Mouse (Mus musculus): ENCODE data around the gene Nuak2. TPM values are rescaled to one million over a fixed set of nuclear protein-coding genes. Genes with fewer than 3 reads are reported as not detected.

Nuak2 gene
- polyA plus RNA-seq, 1 experiment: 55.4 TPM

DNA sequence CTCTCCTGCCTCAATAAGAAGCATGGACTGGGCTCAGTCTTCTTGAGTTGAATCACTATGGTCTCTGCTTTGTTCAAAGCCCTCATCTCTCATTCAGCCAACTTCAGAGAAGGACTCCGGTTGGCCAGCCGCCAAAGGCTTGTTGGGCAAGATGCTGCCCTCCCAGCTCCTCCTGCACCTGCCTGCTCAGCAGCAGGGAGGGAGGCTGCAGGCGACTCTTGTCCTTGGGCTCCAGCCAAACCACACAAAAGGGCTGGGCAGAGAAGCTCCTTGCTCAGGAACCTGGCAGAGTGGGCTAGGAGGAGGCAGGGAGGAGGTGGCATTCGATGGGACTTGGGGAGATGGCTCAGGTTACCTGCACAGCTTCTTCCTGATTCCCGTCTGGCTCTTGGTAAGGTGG lies 3.3 kb downstream of the Nuak2 start:
- WGBS: 24% methylated on average over 5 of the region's 5 CpGs
- peak; percentile 95 for DNase-seq (ENCODE audit: low read depth, low spot score)

DNA sequence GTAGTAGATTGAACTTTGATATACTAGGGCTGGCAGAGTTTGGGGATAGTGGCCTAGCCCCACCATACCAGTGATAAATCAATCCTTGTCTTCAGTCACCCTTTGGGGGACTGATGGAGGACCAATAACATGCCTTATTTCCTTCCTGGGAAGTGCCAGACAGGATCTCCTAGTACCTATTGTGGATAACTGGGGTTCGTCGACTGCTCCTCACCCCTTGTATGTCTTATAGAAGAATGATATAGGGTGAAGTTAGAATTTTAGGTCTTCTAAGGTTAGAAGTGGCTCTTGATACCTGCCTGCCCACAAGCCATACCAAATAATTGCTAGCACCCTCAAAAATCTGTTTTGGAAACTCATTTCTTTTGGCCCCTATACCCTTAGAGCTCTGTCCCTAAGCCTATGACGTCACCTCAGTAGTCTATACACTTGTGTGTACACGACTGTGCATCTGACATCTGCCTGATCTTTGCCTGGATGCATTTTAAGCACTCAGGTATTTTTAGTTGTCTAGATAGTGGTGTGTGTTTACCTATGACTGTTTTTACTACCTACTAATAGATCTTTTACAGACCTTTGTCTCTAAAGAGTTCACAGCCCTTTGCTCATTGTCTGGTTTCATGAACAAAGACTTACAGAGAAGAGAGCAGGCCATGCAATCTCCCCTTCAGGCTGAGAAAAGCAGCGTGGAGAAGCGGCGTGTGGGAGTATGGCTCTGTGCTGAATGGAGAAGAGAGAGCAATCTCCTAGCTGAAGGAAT lies 6.1 kb downstream of the Nuak2 start:
- no peak for DNase-seq (ENCODE audit: low read depth, low spot score)
- WGBS: 59% methylated on average over 7 of the region's 7 CpGs

DNA sequence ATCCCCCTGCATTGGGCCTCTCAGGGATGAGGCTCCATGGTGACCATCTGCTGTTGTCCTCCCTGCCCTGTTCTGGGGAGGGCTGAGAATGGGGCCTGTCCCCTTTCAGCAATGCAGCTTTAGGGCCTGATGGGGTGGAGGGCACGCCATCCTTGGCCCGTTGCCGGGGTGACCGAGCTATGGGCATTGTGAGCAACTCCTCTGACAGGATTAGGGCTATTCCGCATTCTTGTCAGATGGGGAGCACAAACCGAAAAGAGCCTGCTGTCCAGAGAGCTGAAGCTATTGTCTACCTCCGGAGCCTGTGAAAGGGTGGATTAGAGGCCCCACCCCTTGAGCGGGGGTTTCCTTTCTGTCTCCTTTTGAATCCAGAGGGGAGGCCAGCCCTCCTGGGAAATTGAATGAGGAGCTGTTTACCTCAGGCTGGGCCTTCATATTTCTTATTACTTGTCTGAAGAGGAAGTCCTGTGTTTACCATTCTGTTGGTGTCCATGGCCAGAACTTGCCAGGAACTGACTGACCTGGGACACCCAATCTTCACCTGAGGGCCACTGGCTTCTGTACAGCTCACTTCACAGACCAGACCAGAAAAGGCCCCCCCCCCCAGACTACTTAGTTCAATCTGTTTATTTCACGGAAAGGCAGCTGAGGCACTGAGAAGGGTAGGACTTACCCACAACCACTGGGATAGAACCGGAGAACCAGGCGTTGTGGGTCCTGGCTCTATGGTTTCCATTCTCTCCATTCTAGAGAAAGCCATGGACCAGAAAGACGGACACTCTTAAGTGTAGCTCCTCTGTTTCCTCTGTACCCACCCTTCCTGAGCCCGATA lies 7.0 kb downstream of the Nuak2 start:
- DNase-seq (ENCODE audit: low read depth, low spot score): no peak

DNA sequence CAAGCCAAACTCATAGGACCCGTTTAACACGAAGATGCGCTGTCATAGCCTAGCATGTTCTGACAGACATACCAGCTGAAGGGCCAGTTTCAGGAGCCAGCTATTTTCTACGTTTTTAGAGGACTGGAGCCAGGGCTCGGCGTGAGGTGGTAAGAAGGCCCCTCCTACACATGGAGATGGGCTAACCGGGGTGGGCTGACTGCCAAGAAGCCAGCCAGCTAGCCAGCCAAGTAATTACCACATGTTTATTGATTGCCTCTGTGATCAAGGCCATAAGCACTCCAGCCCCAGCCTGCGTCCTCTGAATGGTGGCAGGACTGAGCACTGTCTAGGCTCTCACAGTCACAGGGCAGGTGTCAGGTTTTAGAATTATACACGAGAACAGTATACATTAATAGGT lies 10.9 kb downstream of the Nuak2 start:
- no peak for DNase-seq (ENCODE audit: low read depth, low spot score)

More for the DNA sequence above, 7.0 kb downstream of the Nuak2 start:
- 55% methylated on average over 13 of the region's 13 CpGs for WGBS

DNA sequence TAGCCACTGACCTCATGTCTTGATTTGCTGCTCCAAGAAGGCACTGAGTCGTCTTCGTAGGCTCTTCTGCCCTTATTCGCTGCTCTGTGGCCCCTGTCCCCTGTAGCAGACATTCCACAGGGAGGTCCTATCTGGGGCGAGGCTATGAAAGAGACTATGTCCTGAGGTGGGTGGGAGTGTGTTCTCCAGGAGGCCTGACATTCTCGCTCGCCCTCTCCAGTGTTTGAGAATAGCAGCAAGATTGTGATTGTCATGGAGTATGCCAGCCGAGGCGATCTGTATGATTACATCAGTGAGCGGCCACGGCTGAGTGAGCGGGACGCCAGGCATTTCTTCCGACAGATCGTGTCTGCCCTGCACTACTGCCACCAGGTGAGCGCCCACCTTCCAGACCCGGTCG lies 11.6 kb downstream of the Nuak2 start:
- 88% methylated on average over 17 of the region's 17 CpGs for WGBS
- DNase-seq (ENCODE audit: low read depth, low spot score): no peak

More for the DNA sequence above, 10.9 kb downstream of the Nuak2 start:
- 24% methylated on average over 9 of the region's 9 CpGs for WGBS

DNA sequence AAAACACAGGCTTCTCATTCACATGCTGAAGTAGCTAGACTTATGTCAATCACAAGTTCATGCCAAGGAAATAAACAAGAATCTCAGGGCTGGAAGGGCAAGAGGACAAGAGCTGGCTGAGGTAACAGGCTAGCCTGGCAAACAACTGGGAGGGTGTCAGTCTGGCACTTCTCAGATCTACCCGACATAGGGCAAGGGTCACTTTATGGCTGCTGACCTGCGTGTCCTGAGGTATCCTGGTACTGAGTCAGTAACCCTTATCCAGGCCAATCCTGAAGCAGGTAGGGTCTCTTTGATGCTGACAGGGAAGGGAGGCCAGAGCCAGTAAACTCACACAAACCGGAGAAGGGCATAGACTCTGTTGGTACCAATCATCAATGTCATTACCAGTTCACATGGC lies 12.6 kb downstream of the Nuak2 start:
- DNase-seq (ENCODE audit: low read depth, low spot score): peak; percentile 75

DNA sequence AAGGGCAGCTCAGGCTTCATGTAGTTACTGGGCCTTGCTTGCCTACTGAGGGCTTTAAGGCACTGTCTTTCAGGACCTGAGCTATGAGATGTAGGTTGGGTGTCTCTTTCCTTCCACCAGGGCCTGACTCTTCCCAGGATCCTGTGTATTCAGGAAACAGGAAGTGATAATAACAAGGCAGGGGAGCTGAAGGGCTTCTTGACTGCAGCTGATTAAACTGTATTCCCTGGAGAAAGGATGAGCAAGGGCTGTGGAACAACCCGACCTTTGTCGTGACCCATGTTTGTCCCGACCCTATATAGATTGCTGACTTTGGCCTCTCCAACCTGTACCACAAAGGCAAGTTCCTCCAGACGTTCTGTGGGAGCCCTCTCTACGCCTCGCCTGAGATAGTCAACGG lies 13.7 kb downstream of the Nuak2 start:
- WGBS: 76% methylated on average over 7 of the region's 7 CpGs
- no peak for DNase-seq (ENCODE audit: low read depth, low spot score)

More for the DNA sequence above, 12.6 kb downstream of the Nuak2 start:
- 29% methylated on average over 3 of the region's 3 CpGs for WGBS

DNA sequence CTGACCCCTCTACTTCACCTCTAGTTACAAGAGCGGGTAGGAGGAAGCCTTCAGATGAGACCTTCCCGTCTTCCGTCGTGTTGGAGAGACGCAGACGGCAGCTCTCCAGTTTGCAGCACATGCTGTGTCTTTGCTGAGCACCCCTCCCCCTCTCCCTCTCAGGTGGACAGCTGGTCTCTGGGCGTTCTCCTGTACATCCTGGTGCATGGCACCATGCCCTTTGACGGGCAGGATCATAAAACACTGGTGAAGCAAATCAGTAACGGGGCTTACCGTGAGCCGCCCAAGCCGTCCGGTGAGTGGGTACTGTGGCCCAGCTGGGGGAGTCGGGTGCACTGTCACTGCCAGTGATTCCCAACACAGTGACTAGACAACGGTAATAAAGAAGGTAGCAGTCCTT lies 14.5 kb downstream of the Nuak2 start:
- WGBS: 46% methylated on average over 15 of the region's 15 CpGs
- DNase-seq (ENCODE audit: low read depth, low spot score): no peak

DNA sequence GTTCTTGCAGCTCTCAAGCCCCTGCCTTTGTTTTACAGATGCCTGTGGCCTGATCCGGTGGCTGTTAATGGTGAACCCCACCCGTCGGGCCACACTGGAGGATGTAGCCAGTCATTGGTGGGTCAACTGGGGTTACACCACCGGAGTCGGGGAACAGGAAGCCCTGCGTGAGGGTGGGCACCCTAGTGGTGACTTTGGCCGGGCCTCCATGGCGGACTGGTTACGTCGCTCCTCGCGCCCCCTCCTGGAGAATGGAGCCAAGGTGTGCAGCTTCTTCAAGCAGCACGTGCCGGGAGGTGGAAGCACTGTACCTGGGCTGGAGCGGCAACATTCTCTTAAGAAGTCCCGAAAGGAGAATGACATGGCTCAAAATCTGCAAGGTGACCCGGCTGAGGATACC lies 15.4 kb downstream of the Nuak2 start:
- no peak for DNase-seq (ENCODE audit: low read depth, low spot score)
- WGBS: 91% methylated on average over 17 of the region's 17 CpGs

DNA sequence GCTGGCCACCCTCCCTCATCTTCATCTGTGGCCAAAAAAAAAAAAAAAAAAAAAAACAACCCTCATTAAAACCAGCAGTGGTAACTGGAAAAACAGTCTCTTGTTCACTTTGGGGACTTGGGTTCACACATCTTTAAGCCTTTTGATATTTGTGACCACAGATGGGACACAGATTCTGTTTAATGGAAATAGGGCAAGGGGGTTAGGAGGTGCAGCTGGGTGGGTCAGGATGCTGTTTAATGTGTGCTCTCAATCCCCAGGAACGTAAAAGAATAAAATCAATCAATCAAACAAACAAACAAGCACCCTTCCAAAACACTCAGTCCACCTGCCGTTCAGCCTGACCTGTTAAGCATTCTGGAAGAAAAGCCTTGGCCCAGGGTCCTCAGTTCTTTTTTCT lies 17.3 kb downstream of the Nuak2 start:
- WGBS: 19% methylated on average over 2 of the region's 2 CpGs
- DNase-seq (ENCODE audit: low read depth, low spot score): no peak

DNA sequence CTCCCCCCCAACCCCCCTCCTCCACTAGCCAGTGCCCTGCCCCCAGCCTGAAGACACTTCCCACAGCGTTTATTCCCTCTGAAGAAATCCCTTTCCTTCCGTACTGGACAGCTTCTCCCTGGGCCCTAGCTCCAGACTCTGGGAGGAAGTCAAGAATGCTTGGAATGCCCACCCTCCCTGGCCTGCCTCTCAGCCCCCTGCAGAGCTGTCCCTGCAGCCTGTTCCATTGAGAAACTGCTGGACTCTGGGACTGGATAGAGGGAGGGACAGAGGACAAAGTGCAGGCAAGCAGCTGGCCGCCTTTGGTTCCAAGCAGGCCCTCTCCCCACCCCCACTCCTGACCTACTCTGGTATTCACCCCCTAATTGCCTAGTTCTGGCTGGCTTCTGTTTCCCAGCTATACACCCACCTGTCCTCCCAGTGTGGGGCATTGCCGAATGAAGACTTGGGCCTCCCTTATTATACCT lies 17.8 kb downstream of the Nuak2 start:
- DNase-seq (ENCODE audit: low read depth, low spot score): no peak
- 11% methylated on average over 4 of the region's 4 CpGs for WGBS

DNA sequence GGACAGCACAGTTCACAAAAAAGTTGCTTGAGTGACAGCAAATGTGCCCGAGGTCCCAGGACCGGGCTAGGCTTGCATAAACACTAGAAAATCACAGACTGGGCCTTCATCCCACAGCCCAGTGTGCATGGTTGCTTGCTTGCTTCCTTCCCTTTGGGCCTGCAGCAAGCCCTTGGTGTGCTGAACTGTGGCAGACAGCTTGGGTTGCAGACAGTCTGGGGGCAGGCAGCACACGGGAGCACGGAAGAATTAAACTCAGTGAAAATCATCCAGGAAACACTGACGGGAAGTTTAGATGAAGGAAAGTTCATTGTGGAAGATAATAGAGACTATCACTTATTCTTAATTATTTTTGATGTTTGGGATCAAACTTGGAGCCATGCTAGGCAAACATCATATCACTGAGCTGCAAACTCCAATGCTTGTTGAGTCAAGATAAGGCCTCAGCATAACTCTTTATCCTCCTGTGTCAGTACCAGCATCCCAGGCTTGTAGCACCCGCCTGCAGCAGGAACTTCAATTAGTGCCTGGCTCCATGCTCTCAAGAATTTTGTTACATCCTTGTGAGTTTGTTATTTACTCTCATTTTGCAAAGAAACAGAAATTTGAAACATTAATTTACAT lies 18.4 kb downstream of the Nuak2 start:
- DNase-seq (ENCODE audit: low read depth, low spot score): no peak
- 48% methylated on average over 6 of the region's 6 CpGs for WGBS

DNA sequence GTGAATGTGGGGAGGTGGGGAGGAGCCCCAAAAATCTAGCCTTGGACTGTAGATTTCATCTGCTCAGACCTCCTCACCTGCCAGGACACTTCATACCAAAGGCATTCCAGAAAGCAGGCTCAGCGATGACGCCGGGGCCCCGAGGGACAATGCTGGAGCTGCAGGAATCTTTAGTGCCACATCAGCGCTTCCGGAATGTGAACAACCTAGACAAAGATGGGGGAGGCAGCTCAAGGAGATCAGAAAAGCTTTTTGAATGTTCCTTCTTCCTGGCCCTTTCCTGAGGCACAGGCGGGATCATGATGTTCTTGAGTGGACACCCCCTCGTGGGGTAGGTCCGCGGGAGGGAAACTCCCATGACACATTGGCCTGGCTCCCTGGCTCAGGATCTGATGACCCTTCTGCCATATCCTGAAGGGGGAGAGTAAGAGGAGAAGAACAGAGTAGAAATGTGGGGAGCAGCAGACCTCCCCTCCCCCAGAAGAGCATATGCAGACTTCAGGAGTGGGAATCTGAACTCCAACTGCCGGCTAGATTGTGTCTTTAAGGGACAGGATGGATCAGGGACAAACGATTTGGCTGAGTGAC lies 19.5 kb downstream of the Nuak2 start:
- DNase-seq (ENCODE audit: low read depth, low spot score): no peak
- 74% methylated on average over 12 of the region's 12 CpGs for WGBS

DNA sequence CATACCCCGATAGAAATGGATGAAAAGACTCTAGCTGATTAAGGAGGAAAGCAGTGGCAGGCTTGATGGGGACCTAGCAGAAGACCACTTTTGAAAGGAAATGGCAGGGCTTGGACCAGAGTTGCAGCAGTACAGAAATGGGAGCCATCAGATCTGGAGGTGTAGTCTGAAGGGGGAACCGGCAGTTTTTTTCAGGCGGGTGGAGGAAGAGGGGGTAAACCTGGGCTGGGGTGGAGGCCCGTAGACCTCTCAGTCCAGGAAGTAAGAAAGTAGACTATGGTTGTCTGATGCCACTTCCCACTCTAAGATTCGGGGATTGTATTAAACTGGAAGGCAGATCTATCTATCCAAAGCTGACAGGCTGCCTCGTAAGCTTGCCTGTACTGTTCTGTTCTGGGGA lies 21.0 kb downstream of the Nuak2 start:
- 84% methylated on average over 6 of the region's 6 CpGs for WGBS
- no peak for DNase-seq (ENCODE audit: low read depth, low spot score)

DNA sequence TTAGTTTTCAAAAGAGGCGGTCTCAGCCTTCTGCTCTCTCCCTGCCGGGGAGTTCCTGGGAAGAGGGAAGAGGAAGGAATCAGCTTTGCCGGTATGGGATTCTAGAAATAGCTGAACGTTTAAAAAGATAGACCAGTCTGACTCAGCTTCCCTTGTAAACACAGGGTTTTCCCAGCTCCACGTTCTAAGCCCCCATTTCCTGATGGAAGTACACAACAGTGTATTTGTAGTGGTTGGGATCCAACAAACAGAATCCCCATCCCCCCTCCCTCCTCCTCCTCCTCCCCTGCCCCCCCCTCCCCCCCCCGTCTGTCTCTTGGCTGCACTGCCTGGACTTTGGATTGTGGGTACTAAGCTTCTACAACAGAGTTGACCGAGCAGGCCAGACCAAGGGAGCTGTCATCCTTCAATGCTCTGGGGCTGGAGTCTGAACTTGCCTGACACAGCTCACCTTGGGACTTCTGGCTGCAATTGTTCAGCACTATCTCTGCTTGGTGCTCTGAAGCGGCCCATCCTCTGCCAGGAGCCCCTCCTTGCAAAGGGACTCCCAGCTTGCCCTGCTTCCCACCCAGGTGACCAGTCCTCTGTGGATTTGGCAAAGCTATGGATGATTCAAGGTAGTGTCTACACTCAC lies 22.2 kb downstream of the Nuak2 start:
- DNase-seq (ENCODE audit: low read depth, low spot score): no peak

DNA sequence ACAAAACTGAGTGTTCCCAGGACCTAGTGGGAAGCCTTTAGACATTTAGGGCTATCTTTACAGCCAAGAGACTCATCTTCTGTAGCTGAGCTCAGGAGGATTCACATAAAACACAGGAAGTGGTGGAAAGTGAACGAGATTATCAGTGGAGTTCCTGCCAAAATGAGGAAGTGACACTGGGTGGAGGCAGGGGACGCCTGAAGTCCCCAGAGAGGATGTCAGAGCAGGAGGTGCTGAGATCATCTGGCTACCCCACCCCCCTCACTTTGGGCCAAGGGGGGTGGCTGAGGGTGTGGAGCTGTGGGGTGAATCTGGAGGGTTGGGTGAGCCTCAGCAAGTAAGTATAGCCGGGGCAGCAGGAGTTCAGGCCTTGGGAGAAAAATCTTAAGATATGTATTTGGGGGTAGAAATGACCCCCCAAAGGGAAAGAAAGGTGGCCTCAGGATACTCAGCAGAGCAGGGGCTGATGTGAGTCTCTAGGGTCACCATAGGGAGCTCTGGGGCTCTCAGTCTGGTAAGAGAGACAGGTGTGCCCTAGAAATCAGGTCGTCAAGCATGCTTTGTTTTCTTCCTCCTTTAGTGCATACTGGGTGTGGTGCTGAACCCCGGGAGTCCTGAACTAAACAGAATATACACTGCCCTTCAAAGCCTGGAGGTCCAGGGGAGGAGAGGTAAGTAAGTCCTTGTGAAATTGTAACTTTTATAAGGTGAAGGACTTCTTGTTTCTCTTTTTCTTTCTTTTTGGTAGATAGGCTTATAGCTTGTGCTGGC lies 26.0 kb downstream of the Nuak2 start:
- DNase-seq (ENCODE audit: low read depth, low spot score): no peak
- 13% methylated on average over 5 of the region's 5 CpGs for WGBS

More for the DNA sequence above, 22.2 kb downstream of the Nuak2 start:
- 25% methylated on average over 8 of the region's 8 CpGs for WGBS

DNA sequence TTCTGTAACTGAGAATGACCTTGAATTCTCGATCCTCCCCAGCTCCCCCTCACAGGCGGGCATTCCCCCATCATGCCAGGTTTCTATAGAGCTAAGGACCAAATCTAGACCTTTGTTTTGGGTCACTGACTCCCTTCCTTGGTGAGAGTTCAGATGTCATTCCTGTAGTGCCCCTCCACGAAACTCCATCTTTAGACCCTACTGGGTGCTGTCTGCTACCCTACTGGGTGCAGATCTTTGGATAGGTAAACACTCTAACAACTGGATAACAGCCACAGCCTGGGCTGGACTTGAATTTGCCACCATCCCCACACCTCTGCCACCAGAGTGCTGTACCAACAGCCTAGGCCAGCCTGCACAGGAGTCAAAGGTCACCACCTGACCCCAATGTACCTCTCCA lies 26.6 kb downstream of the Nuak2 start:
- 68% methylated on average over 3 of the region's 3 CpGs for WGBS
- DNase-seq (ENCODE audit: low read depth, low spot score): no peak

DNA sequence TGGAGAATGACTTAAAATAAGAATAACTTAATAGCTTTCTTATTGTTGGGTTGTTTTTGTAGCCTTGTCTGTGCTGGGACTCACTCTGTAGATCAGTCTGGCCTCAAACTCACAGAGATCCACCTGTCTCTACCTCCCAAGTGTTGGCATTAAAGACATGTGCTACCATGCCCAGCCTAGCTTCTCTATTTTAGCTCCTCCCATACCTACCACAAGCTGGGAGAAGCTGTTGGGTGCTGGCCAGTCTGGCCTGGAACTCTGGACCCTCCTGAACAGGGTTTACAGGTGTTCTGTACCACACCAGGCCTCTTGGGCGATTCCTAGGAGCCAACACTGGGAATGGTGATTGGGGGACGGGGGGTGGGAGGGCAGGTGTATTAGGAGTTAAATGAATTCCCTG lies 27.3 kb downstream of the Nuak2 start:
- 94% methylated on average over 2 of the region's 2 CpGs for WGBS
- no peak for DNase-seq (ENCODE audit: low read depth, low spot score)

DNA sequence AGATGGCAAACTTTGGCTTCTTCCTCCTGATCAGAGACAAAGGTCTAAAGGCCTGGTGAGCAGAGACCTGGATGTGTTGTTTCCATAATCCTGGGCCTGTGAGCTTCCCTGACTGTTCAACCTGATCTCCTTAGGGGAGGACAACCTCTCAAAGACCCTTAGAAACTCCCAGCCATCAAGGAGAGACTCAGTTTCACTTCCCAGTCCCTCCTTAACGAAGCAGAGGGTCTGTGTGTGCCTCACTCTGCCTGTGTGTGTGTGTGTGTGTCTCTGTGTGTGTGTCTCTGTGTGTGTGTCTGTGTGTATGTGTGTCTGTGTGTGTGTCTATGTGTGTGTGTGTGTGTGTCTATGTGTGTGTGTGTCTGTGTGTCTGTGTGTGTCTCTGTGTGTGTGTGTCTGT lies 27.7 kb downstream of the Nuak2 start:
- DNase-seq (ENCODE audit: low read depth, low spot score): no peak
- 94% methylated on average over 1 of the region's 1 CpGs for WGBS

Measured in large intestine, adult 2 months (tissue).